In the genomic region with DNA sequence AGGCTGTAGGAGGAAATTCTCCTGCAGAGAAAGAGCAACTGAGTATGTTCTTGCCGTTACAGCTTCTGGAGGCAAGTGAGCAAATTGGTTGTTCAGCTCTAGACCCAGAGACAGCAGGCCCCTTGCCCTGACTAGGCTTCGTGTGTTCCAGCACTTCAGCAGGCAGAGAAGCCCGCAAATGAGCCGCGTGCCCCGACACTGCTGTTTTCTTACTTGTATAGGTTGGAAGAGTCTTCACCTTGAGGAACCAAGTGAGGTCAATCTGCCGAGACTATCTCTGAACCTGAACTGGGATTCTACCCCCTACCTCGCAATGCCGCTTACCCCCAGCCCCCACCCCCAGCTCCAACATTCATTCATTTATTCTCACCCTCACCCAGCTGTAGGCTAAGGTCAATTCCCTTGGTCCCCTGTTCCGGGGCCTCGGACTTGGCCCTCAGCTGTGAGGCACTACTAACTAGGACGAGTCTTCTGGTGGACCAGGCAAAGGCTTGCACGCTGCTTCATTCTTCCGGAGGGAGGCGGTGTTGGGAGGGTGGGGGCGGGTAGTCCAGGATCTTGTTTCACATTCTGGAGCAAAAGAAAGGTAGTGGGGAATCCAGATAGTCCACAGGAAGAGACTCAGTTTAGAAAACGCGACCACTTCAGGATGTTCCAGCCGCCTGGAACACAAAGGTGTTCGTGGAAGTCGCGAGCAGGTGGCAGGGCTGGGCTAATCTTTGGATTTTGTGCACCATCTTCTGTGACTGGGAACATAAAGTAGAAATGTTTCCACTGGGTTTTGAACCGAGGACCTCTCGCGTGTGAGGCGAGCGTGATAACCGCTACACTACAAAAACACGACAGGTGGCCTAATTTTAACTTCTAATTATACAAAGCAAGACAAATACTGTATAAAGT, we compare ENCODE assay signal across 8 mouse cellular contexts. TPM values are rescaled to one million over a fixed set of nuclear protein-coding genes. Genes with fewer than 3 reads are reported as not detected.
DNase-seq lines count a peak whose midpoint lies in the region; ATAC-seq and TF ChIP-seq lines count a peak whose summit lies in the region.

No protein-coding gene starts in this region.

- no peak for TF ChIP-seq EP300 in liver, postnatal 0 days (IDR thresholded peaks at IDR 0.05; ENCODE audit: low read depth)

- ATAC-seq in heart, embryonic 13.5 days (ENCODE audit: extremely low read depth, insufficient number of reproducible peaks, low FRiP score, low TSS enrichment), result no peak
- ATAC-seq in hindbrain, embryonic 13.5 days (ENCODE audit: low FRiP score), result no peak
- ATAC-seq in liver, postnatal 0 days, result peak; percentile 25; the same call in 1 of the 2 replicates
- no peak; the same call in 1 of the 2 replicates for ATAC-seq in stomach, embryonic 15.5 days (ENCODE audit: insufficient read depth, low FRiP score, low read depth)

- H3K36me3 ChIP-seq in heart, embryonic 13.5 days, result no peaks in the 10 kb centered on the region
- H3K36me3 ChIP-seq in ES-E14 (ENCODE audit: control insufficient read depth, insufficient read depth, low read length, poor library complexity, severe bottlenecking), result no peaks in the 10 kb centered on the region
- H3K36me3 ChIP-seq in hindbrain, embryonic 13.5 days, result no peaks in the 10 kb centered on the region
- no peaks in the 10 kb centered on the region for H3K36me3 ChIP-seq in liver, postnatal 0 days (replicated peaks; ENCODE audit: insufficient read depth, low read length)
- no peaks in the 10 kb centered on the region for H3K36me3 ChIP-seq in stomach, embryonic 15.5 days

- peak overlapping the region; percentile 76 for H3K4me2 ChIP-seq in heart, embryonic 13.5 days
- H3K4me2 ChIP-seq in hindbrain, embryonic 13.5 days, result peak overlapping the region; percentile 56
- peak overlapping the region; percentile 64 for H3K4me2 ChIP-seq in liver, postnatal 0 days (ENCODE audit: low read depth, low read length)
- H3K4me2 ChIP-seq in stomach, embryonic 15.5 days, result peak overlapping the region; percentile 59

- no peak overlapping the region for H3K27ac ChIP-seq in heart, embryonic 13.5 days (replicated peaks)
- H3K27ac ChIP-seq in ES-E14 (ENCODE audit: insufficient read depth, low read depth, low read length, poor library complexity, severe bottlenecking), result no peak overlapping the region
- H3K27ac ChIP-seq in hindbrain, embryonic 13.5 days, result no peak overlapping the region
- no peak overlapping the region for H3K27ac ChIP-seq in liver, postnatal 0 days (ENCODE audit: low read depth)
- H3K27ac ChIP-seq in stomach, embryonic 15.5 days, result no peak overlapping the region

- in situ Hi-C loops in ES-E14 (cut with MboI; ENCODE audit: low sequenced_read_pairs in 2 of 2, unreplicated experiment in 2 of 2), result loop anchor here (5.0 to 25.0 kb wide), 4 partner anchors 109 to 1549 kb away; a partner anchor contains a TSS

- 6% methylated on average over 29 of the region's 29 CpGs for WGBS in heart, embryonic 13.5 days
- 6% methylated on average over 29 of the region's 29 CpGs for WGBS in hindbrain, embryonic 13.5 days
- WGBS in liver, postnatal 0 days (ENCODE audit: insufficient replicate concordance), result 10% methylated on average over 29 of the region's 29 CpGs
- 10% methylated on average over 29 of the region's 29 CpGs for WGBS in stomach, embryonic 15.5 days

- no peak for DNase-seq in heart, adult 8-10 months (ENCODE audit: low spot score)
- DNase-seq in ES-E14 (ENCODE audit: low read depth, low spot score), result peak; percentile 96
- DNase-seq in cerebellum, postnatal 36 days, result peak; percentile 56 to 76
- DNase-seq in liver, postnatal 0 days, result no peak
- DNase-seq in lung, postnatal 14 days, result no peak

- H3K9ac ChIP-seq in heart, embryonic 13.5 days, result peak overlapping the region; percentile 71; the same call in 1 of the 2 replicates
- H3K9ac ChIP-seq in ES-E14 (ENCODE audit: insufficient read depth, low read depth, low read length, poor library complexity, severe bottlenecking), result peak overlapping the region; percentile 50
- H3K9ac ChIP-seq in hindbrain, embryonic 13.5 days, result peak overlapping the region; percentile 40; the same call in 1 of the 2 replicates
- no peak overlapping the region for H3K9ac ChIP-seq in liver, postnatal 0 days (replicated peaks)
- H3K9ac ChIP-seq in stomach, embryonic 15.5 days, result no peak overlapping the region

- TF ChIP-seq CTCF in liver, postnatal 0 days (IDR thresholded peaks at IDR 0.05; ENCODE audit: low read depth), result no peak

- H3K9me3 ChIP-seq in heart, embryonic 13.5 days, result no peaks in the 10 kb centered on the region
- no peaks in the 10 kb centered on the region for H3K9me3 ChIP-seq in ES-E14 (ENCODE audit: control insufficient read depth, insufficient read depth, low read depth, low read length)
- H3K9me3 ChIP-seq in hindbrain, embryonic 13.5 days, result no peaks in the 10 kb centered on the region
- H3K9me3 ChIP-seq in liver, postnatal 0 days (ENCODE audit: low read length), result no peaks in the 10 kb centered on the region
- no peaks in the 10 kb centered on the region for H3K9me3 ChIP-seq in stomach, embryonic 15.5 days

- peak overlapping the region; percentile 49 for H3K4me3 ChIP-seq in heart, embryonic 13.5 days
- H3K4me3 ChIP-seq in ES-E14 (ENCODE audit: insufficient read depth in 1 of 2, low read depth in 1 of 2, low read length in 2 of 2, poor library complexity in 1 of 2, severe bottlenecking in 1 of 2), result peak overlapping the region; percentile 63 to 66
- H3K4me3 ChIP-seq in hindbrain, embryonic 13.5 days, result peak overlapping the region; percentile 39
- H3K4me3 ChIP-seq in liver, postnatal 0 days (ENCODE audit: low read depth, low read length), result peak overlapping the region; percentile 32
- H3K4me3 ChIP-seq in stomach, embryonic 15.5 days (replicated peaks), result peak overlapping the region; percentile 34

- H3K27me3 ChIP-seq in heart, embryonic 13.5 days (replicated peaks), result peaks cover 43% of the 10 kb centered on the region
- peaks cover 49% of the 10 kb centered on the region for H3K27me3 ChIP-seq in hindbrain, embryonic 13.5 days
- H3K27me3 ChIP-seq in liver, postnatal 0 days (ENCODE audit: insufficient read depth, low read length), result peaks cover 3% of the 10 kb centered on the region; the same call in 1 of the 2 replicates
- 0 out of 2 replicates have a peak, but pooled peaks cover 4% of the 10 kb centered on the region for H3K27me3 ChIP-seq in stomach, embryonic 15.5 days (replicated peaks)

- peaks cover 17% of the 10 kb centered on the region for H3K4me1 ChIP-seq in heart, embryonic 13.5 days
- peaks cover 2% of the 10 kb centered on the region in 2 experiments; a peak in 1 of 4 replicates for H3K4me1 ChIP-seq in ES-E14 (ENCODE audit: control insufficient read depth in 2 of 2, insufficient read depth in 2 of 2, low read length in 2 of 2, poor library complexity in 1 of 2)
- H3K4me1 ChIP-seq in hindbrain, embryonic 13.5 days (replicated peaks), result peaks cover 15% of the 10 kb centered on the region
- H3K4me1 ChIP-seq in liver, postnatal 0 days (ENCODE audit: insufficient read depth), result peaks cover 16% of the 10 kb centered on the region
- H3K4me1 ChIP-seq in stomach, embryonic 15.5 days, result no peaks in the 10 kb centered on the region

TF ChIP-seq in ES-E14, 5 proteins besides CTCF, POLR2A, EP300 and RAD21:
- 0 out of 2 replicates have a peak, but pooled peaks have one; percentile 37 for TF ChIP-seq MAFK (IDR thresholded peaks at IDR 0.05; ENCODE audit: insufficient read depth, low read depth, low read length)
- TF ChIP-seq HCFC1 (IDR thresholded peaks at IDR 0.05; ENCODE audit: borderline replicate concordance, insufficient read depth, low read length), result peak; percentile 34; the same call in 1 of the 2 replicates
- TF ChIP-seq ZC3H11A (IDR thresholded peaks at IDR 0.05; ENCODE audit: borderline replicate concordance, low read depth, low read length), result no peak
- 0 out of 2 replicates have a peak, but pooled peaks have one; percentile 32 for TF ChIP-seq CHD2 (IDR thresholded peaks at IDR 0.05; ENCODE audit: low read depth, low read length)

RNA-seq across cellular contexts. Expression of a gene that starts 12.1 kb away (rescaled TPM):
- 8.5 and 8.7 TPM in 2 replicates for polyA plus RNA-seq in heart, embryonic 13.5 days (2015; fragmentation: Nextera tagmentation; extraction: Ambion mirVana)
- total RNA-seq in heart, adult 8-10 months (2022), result 1 to 10 TPM; 4.1 to 4.8 (median 4.7) TPM
- 10.5 and 15.5 TPM in 2 replicates for total RNA-seq in ES-E14 (2012; rRNA removed)
- 9.9 and 10.2 TPM in 2 replicates for polyA plus RNA-seq in hindbrain, embryonic 13.5 days (2015; fragmentation: Nextera tagmentation; extraction: Ambion mirVana)
- polyA plus RNA-seq in liver, postnatal 0 days (2015; fragmentation: Nextera tagmentation; extraction: Ambion mirVana), result 4.3 and 4.8 TPM in 2 replicates
- polyA plus RNA-seq in stomach, embryonic 15.5 days (2015; fragmentation: Nextera tagmentation; extraction: Ambion mirVana), result 10.7 and 11.9 TPM in 2 replicates

RNA-seq across cellular contexts. Expression of a gene that starts 42.6 kb away (rescaled TPM):
- 36.7 and 40.7 TPM in 2 replicates for polyA plus RNA-seq in heart, embryonic 13.5 days (2015; fragmentation: Nextera tagmentation; extraction: Ambion mirVana)
- total RNA-seq in heart, adult 8-10 months (2022), result 10 to 100 TPM; 12.3 to 15.4 (median 14.7) TPM
- total RNA-seq in ES-E14 (2012; rRNA removed), result 15.8 and 15.9 TPM in 2 replicates
- polyA plus RNA-seq in hindbrain, embryonic 13.5 days (2015; fragmentation: Nextera tagmentation; extraction: Ambion mirVana), result 54.5 and 58.1 TPM in 2 replicates
- 7.4 and 9.5 TPM in 2 replicates for polyA plus RNA-seq in liver, postnatal 0 days (2015; fragmentation: Nextera tagmentation; extraction: Ambion mirVana)
- 40.9 and 42.0 TPM in 2 replicates for polyA plus RNA-seq in stomach, embryonic 15.5 days (2015; fragmentation: Nextera tagmentation; extraction: Ambion mirVana)

RNA-seq across cellular contexts. Expression of a gene that starts 54.1 kb away (rescaled TPM):
- polyA plus RNA-seq in heart, embryonic 13.5 days (2015; fragmentation: Nextera tagmentation; extraction: Ambion mirVana), result 1.1 and 2.2 TPM in 2 replicates
- not detected for total RNA-seq in heart, adult 8-10 months (2022)
- 0.11 and 0.62 TPM in 2 replicates for total RNA-seq in ES-E14 (2012; rRNA removed)
- 0.06 TPM in 1 of 2 replicates, not detected in the other for polyA plus RNA-seq in hindbrain, embryonic 13.5 days (2015; fragmentation: Nextera tagmentation; extraction: Ambion mirVana)
- 0.92 and 0.96 TPM in 2 replicates for polyA plus RNA-seq in liver, postnatal 0 days (2015; fragmentation: Nextera tagmentation; extraction: Ambion mirVana)
- polyA plus RNA-seq in stomach, embryonic 15.5 days (2015; fragmentation: Nextera tagmentation; extraction: Ambion mirVana), result 0.09 and 0.22 TPM in 2 replicates

Comparison
In these comparisons a context has a peak if more than half of its experiments do, and no peak if none do; other contexts are left out.
1. H3K9ac ChIP-seq: peak in heart, embryonic 13.5 days (single experiment), ES-E14 (single experiment) and hindbrain, embryonic 13.5 days (single experiment); none in liver, postnatal 0 days (single experiment) and stomach, embryonic 15.5 days (single experiment).
2. DNase-seq: peak in ES-E14 (single experiment) and cerebellum, postnatal 36 days (2 of 2); none in heart, adult 8-10 months (single experiment), liver, postnatal 0 days (single experiment) and lung, postnatal 14 days (single experiment).
3. Peak in every context shown above with its lines, with median percentiles within 50 percentile points of each other: H3K4me2 ChIP-seq and H3K4me3 ChIP-seq.